Mouse (Mus musculus) CH12.LX (cell line): Measurements from ENCODE around the gene Gm20458. TPM values are rescaled to one million over a fixed set of nuclear protein-coding genes. Genes with fewer than 3 reads are reported as not detected.

Source experiments
- DNase-seq: peaks from one replicate; pipeline ENCODE4 v3.0.0-alpha.2; 2013; ENCODE audit errors: extremely low read depth
- H3K27ac ChIP-seq: 2 replicates; pipeline ENCODE4 v1.5.1; 2012; ENCODE audit warnings: low read depth, mild to moderate bottlenecking, control low read depth, moderate library complexity; ENCODE audit not compliant: insufficient read depth
- H3K27me3 ChIP-seq: replicated peaks from 2 replicates; pipeline ENCODE3; 2012; ENCODE audit warnings: inconsistent platforms
- H3K36me3 ChIP-seq, 2 experiments: replicated peaks in 1 of 2; 2 replicates each; pipeline versions ENCODE3 to v1.6.1; 2012; ENCODE audit warnings: inconsistent platforms in 1 of 2, low read length in 1 of 2, mild to moderate bottlenecking in 1 of 2, mixed read lengths in 1 of 2, moderate library complexity in 1 of 2; ENCODE audit not compliant: control insufficient read depth in 1 of 2, insufficient read depth in 1 of 2
- H3K4me1 ChIP-seq, 2 experiments: 2 replicates each; pipeline ENCODE4 v1.6.1; 2012; ENCODE audit warnings: inconsistent platforms in 1 of 2, moderate library complexity in 1 of 2; ENCODE audit not compliant: insufficient read depth in 2 of 2, control insufficient read depth in 1 of 2
- H3K4me2 ChIP-seq: 2 replicates; pipeline ENCODE4 v1.6.1; 2012; ENCODE audit warnings: low read depth, mild to moderate bottlenecking, control low read depth; ENCODE audit not compliant: poor library complexity, insufficient read depth, severe bottlenecking
- H3K4me3 ChIP-seq, 3 experiments: fragments of 150-350 bp in 1 of 3; sonication (generic) in 1 of 3; replicated peaks in 1 of 3; 2 replicates each; pipeline versions ENCODE3 to v1.5.1; 2011 to 2012; ENCODE audit warnings: low read depth in 2 of 3, low read length in 2 of 3, mild to moderate bottlenecking in 2 of 3, moderate library complexity in 2 of 3, control low read depth in 1 of 3, improper control_type of control experiment in 1 of 3, inconsistent platforms in 1 of 3, mixed read lengths in 1 of 3; ENCODE audit not compliant: poor library complexity in 1 of 3
- H3K79me2 ChIP-seq: replicated peaks from 2 replicates; pipeline ENCODE4 v1.6.1; 2012; ENCODE audit warnings: mild to moderate bottlenecking, moderate library complexity; ENCODE audit not compliant: control insufficient read depth, poor library complexity, insufficient read depth, severe bottlenecking; ENCODE audit errors: extremely low read depth
- H3K9ac ChIP-seq: 2 replicates; pipeline ENCODE4 v1.6.1; 2012; ENCODE audit warnings: low read depth, mild to moderate bottlenecking, control low read depth, moderate library complexity; ENCODE audit not compliant: insufficient read depth
- H3K9me3 ChIP-seq: replicated peaks from 2 replicates; pipeline ENCODE3; 2012; ENCODE audit warnings: low read length, inconsistent platforms, mixed read lengths
- CHD1 ChIP-seq: IDR thresholded peaks from 2 replicates; pipeline ENCODE4 v1.6.1; 2012; ENCODE audit warnings: low read depth, low read length, improper control_type of control experiment, inconsistent platforms
- E2F4 ChIP-seq: IDR thresholded peaks from 2 replicates; pipeline ENCODE4 v1.6.1; 2011; ENCODE audit warnings: low read depth, low read length, improper control_type of control experiment; ENCODE audit not compliant: insufficient replicate concordance
- ELF1 ChIP-seq: IDR thresholded peaks from 2 replicates; pipeline ENCODE4 v1.6.1; 2014; ENCODE audit warnings: low read depth, mild to moderate bottlenecking, inconsistent platforms, low read length, improper control_type of control experiment
- EP300 ChIP-seq: IDR thresholded peaks from 2 replicates; pipeline ENCODE4 v1.6.1; 2011; ENCODE audit warnings: low read length, improper control_type of control experiment
- ETS1 ChIP-seq: conservative IDR thresholded peaks from 2 replicates; pipeline ENCODE4 v1.6.1; 2012; ENCODE audit warnings: low read depth, mild to moderate bottlenecking, inconsistent platforms, low read length, improper control_type of control experiment, moderate library complexity
- GABPA ChIP-seq: IDR thresholded peaks from 2 replicates; pipeline ENCODE4 v1.6.1; 2012; ENCODE audit warnings: low read depth, low read length, improper control_type of control experiment, inconsistent platforms; ENCODE audit not compliant: insufficient replicate concordance
- IRF4 ChIP-seq: IDR thresholded peaks from 2 replicates; pipeline ENCODE4 v1.6.1; 2014; ENCODE audit warnings: low read depth, mild to moderate bottlenecking, inconsistent platforms, low read length, improper control_type of control experiment
- JUND ChIP-seq: conservative IDR thresholded peaks from 2 replicates; pipeline ENCODE4 v1.6.1; 2011; ENCODE audit warnings: low read depth, low read length, improper control_type of control experiment
- MAFK ChIP-seq: IDR thresholded peaks from 2 replicates; pipeline ENCODE4 v1.6.1; 2011; ENCODE audit warnings: low read length, improper control_type of control experiment; ENCODE audit not compliant: insufficient replicate concordance
- MAX ChIP-seq: IDR thresholded peaks from 2 replicates; pipeline ENCODE4 v1.6.1; 2011; ENCODE audit warnings: low read length, improper control_type of control experiment
- MAZ ChIP-seq: IDR thresholded peaks from 2 replicates; pipeline ENCODE4 v1.6.1; 2012; ENCODE audit warnings: low read depth, mild to moderate bottlenecking, inconsistent platforms, low read length, improper control_type of control experiment, moderate library complexity
- MXI1 ChIP-seq: IDR thresholded peaks from 2 replicates; pipeline ENCODE4 v1.6.1; 2011; ENCODE audit warnings: mild to moderate bottlenecking, low read depth, low read length, improper control_type of control experiment
- NRF1 ChIP-seq: IDR thresholded peaks from 2 replicates; pipeline ENCODE4 v1.6.1; 2014; ENCODE audit warnings: low read depth, mild to moderate bottlenecking, inconsistent platforms, low read length, improper control_type of control experiment, moderate library complexity
- POLR2A ChIP-seq: IDR thresholded peaks from 2 replicates; pipeline ENCODE4 v1.6.1; 2011; ENCODE audit warnings: low read depth, mild to moderate bottlenecking, improper control_type of control experiment, low read length
- POLR2AphosphoS2 ChIP-seq: IDR thresholded peaks from 2 replicates; pipeline ENCODE4 v1.6.1; 2011; ENCODE audit warnings: low read depth, low read length, improper control_type of control experiment
- RAD21 ChIP-seq: IDR thresholded peaks from 2 replicates; pipeline ENCODE4 v1.6.1; 2011; ENCODE audit warnings: low read depth, mild to moderate bottlenecking, low read length, improper control_type of control experiment, moderate library complexity
- RCOR1 ChIP-seq: conservative IDR thresholded peaks from 2 replicates; pipeline ENCODE4 v1.6.1; 2012; ENCODE audit warnings: low read depth, mild to moderate bottlenecking, inconsistent platforms, low read length, improper control_type of control experiment
- SIN3A ChIP-seq: IDR thresholded peaks from 2 replicates; pipeline ENCODE4 v1.6.1; 2012; ENCODE audit warnings: low read length, improper control_type of control experiment, inconsistent platforms
- TBP ChIP-seq: conservative IDR thresholded peaks from 2 replicates; pipeline ENCODE4 v1.6.1; 2011; ENCODE audit warnings: low read depth, low read length, improper control_type of control experiment
- TCF12 ChIP-seq: IDR thresholded peaks from 2 replicates; pipeline ENCODE4 v1.6.1; 2014; ENCODE audit warnings: low read depth, mild to moderate bottlenecking, inconsistent platforms, low read length, improper control_type of control experiment
- ZC3H11A ChIP-seq: IDR thresholded peaks from 2 replicates; pipeline ENCODE4 v1.6.1; 2012; ENCODE audit warnings: low read depth, mild to moderate bottlenecking, inconsistent platforms, low read length, improper control_type of control experiment
- ZMIZ1 ChIP-seq: IDR thresholded peaks from 2 replicates; pipeline ENCODE4 v1.6.1; 2012; ENCODE audit warnings: low read depth, mild to moderate bottlenecking, inconsistent platforms, low read length, improper control_type of control experiment
- ZNF384 ChIP-seq: IDR thresholded peaks from 2 replicates; pipeline ENCODE4 v1.6.1; 2012; ENCODE audit warnings: low read depth, low read length, improper control_type of control experiment, inconsistent platforms
- dilution Hi-C: fragments of 300-500 bp; cut with MboI; formaldehyde crosslinking; loops from 2 replicates; pipeline ENCODE4 v1.14.3; 2020; ENCODE audit warnings: low sequenced_read_pairs; ENCODE audit not compliant: extremely low pct_unique_long_range_greater_than_20kb, extremely low pct_ligation_motif_present
- in situ Hi-C: fragments of 300-500 bp; cut with MboI; formaldehyde crosslinking; loops from 3 replicates; pipeline ENCODE4 v1.14.3; 2019; ENCODE audit warnings: low sequenced_read_pairs, low pct_ligation_motif_present, low pct_unique_long_range_greater_than_20kb, mixed read lengths
- polyA plus RNA-seq: library from polyadenylated mRNA; unstranded; fragments of >175 nt; gene quantifications from 2 replicates; pipeline ENCODE4 v1.2.1, GENCODE M21; 2012; ENCODE audit warnings: low read depth; ENCODE audit not compliant: insufficient read length
- total RNA-seq, 2 experiments: library from RNA; depleted of rRNA; stranded (reverse); fragments of 300-350 nt in 1 of 2; fragments of >200 nt in 1 of 2; gene quantifications; 2 replicates each; pipeline ENCODE4 v1.2.3; 2012 to 2014

Gm20458 gene
- total and polyA plus RNA-seq, 3 experiments, result 0.31 to 1.1 (median 0.74) TPM

GRCm38 (mm10) chr2:164426121-164426520, 34.6 kb upstream of the Gm20458 start (continued):
- no peak for TF ChIP-seq CHD1
- no peak for TF ChIP-seq ZMIZ1
- TF ChIP-seq TBP, result no peak
- TF ChIP-seq EP300, result no peak
- no peak for TF ChIP-seq SIN3A

GRCm38 (mm10) chr2:164426952-164427351, 33.8 kb upstream of the Gm20458 start:
- no peak overlapping the region for H3K4me3 ChIP-seq
- TF ChIP-seq ZC3H11A (no peak), IRF4 (no peak), ETS1 (no peak), CHD1 (no peak), MAZ (no peak), RAD21 (no peak), POLR2AphosphoS2 (no peak), ZMIZ1 (no peak), MAX (no peak), ELF1 (no peak), MAFK (no peak), POLR2A (no peak), E2F4 (no peak), EP300 (no peak), TBP (no peak), GABPA (no peak), TCF12 (no peak), ZNF384 (no peak), NRF1 (no peak), RCOR1 (no peak)
- H3K27me3 ChIP-seq, result no peaks in the 10 kb centered on the region
- no peak overlapping the region for H3K4me2 ChIP-seq
- in situ Hi-C loops (no loop called here), dilution Hi-C loops (no loop called here)
- no peak for DNase-seq
- H3K27ac ChIP-seq, result no peak overlapping the region
- peaks cover 13 to 38% of the 10 kb centered on the region in 2 experiments for H3K4me1 ChIP-seq
- no peak overlapping the region for H3K9ac ChIP-seq
- H3K79me2 ChIP-seq, result peaks cover 2% of the 10 kb centered on the region
- peaks cover 55 to 78% of the 10 kb centered on the region in 2 experiments for H3K36me3 ChIP-seq
- H3K9me3 ChIP-seq, result peaks cover 5% of the 10 kb centered on the region

DNA sequence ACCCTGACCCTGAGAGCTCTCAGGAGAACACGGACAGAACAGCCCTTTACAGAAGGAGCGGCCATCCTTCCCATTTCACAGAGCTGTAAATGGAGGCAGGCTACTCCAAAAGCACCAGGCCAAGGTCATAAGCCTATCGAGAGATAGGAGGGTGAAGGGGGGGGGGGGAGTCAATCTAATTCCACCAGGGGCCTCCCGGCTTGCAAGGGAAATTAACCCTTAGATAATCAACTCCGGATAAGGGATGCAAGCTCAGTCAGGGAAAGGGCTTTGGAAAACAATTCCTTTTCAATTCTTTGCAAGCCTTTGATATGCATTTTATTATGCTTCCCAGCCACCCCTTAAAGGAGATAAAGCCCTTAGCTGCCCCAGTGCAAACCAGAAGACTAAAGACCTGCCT, 32.3 kb upstream of the Gm20458 start:
- Histone ChIP-seq H3K4me3 (no peak overlapping the region), H3K9me3 (peaks cover 5% of the 10 kb centered on the region), H3K27me3 (no peaks in the 10 kb centered on the region), H3K27ac (no peak overlapping the region), H3K9ac (no peak overlapping the region), H3K4me2 (no peak overlapping the region), H3K36me3 (peaks cover 55 to 91% of the 10 kb centered on the region in 2 experiments), H3K4me1 (peaks cover 4 to 31% of the 10 kb centered on the region in 2 experiments), H3K79me2 (peaks cover 17% of the 10 kb centered on the region)
- no peak for TF ChIP-seq MAFK
- no peak for TF ChIP-seq MXI1
- no peak for TF ChIP-seq GABPA
- no peak for TF ChIP-seq TBP
- no peak for TF ChIP-seq JUND
- no peak for TF ChIP-seq E2F4
- DNase-seq, result no peak
- dilution Hi-C loops, result no loop called here
- in situ Hi-C loops, result no loop called here
